Mouse (Mus musculus) heart, postnatal 36 days (tissue): Measurements from ENCODE around the gene Adat1. TPM values are rescaled to one million over a fixed set of nuclear protein-coding genes. Genes with fewer than 3 reads are reported as not detected.
A peak's percentile ranks its signal among the peaks of the same experiment; 100 is the strongest.
"Not testable (repeated sequence)": the region's sequence is repeated elsewhere in the genome, so short reads cannot be mapped to it uniquely, and the experiment has no call there.

ENCODE experiments used
- DNase-seq, 2 experiments: peaks; one replicate each; pipeline ENCODE4 v3.0.0; 2021 to 2022
- intact Hi-C: fragments of 180-260 bp; cut with DNase I; formaldehyde crosslinking; loops from one replicate; pipeline ENCODE4 v1.15.1; 2025
- total RNA-seq, 2 experiments: library from RNA; stranded (reverse); gene quantifications; 2 replicates each; pipeline ENCODE4 v1.2.3; 2021

Gene Adat1
- total RNA-seq, 2 experiments from 2014 or later = 1.5 to 1.7 TPM

DNA sequence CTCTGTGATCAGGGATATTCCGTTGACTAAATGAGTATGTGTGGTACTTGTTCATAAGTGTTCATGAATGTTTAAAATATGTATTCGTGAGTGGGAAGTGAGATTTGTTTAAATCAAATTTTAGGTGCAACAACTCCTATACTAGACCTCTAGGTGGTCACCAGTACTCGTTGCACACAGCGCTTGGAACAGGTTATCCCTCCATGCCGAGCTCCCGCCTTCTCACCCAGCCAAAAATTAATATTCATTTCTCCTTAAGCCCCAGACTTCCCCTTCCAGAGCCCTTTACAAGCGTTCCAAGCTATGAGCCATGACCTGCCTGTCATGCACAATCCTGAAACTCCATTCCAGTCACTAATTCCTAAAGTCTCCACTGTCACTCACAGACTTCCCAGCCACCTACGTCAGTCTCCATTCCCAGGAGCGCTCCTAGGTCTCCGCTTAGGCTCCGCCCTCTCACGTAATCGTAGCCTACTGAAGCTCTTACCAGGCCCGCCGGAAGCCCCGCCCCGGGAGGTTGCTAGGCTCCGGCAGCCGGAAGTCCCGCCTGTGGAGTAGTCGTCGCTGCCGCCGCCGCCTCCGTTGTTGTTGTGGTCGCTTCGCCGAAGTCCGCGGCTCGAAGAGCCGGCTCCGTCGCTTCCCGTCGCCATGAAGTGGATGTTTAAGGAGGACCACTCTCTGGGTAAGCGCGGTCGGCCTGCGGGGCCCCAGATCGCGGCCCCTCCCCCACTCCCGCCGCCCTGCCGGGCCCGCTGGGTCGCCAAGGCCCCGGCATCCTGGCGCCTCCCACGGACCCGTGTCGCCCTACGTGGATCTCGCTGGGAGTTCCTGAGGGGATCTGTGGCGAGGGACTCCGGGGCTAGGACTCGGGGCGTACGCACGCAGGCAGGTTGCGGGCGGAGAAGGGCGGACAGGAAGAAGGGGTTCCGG lies 51.7 kb downstream of the Adat1 start, which contains the start of gene Gabarapl2:
Gabarapl2 (plus strand) TSS at position 533 of the 930 bp plus-strand sequence.
- DNase-seq = peak; percentile 95 to 98
- intact Hi-C loops = loop anchor here (2.0 kb wide), 1 partner anchor 50 kb away; no protein-coding TSS in a partner anchor

DNA sequence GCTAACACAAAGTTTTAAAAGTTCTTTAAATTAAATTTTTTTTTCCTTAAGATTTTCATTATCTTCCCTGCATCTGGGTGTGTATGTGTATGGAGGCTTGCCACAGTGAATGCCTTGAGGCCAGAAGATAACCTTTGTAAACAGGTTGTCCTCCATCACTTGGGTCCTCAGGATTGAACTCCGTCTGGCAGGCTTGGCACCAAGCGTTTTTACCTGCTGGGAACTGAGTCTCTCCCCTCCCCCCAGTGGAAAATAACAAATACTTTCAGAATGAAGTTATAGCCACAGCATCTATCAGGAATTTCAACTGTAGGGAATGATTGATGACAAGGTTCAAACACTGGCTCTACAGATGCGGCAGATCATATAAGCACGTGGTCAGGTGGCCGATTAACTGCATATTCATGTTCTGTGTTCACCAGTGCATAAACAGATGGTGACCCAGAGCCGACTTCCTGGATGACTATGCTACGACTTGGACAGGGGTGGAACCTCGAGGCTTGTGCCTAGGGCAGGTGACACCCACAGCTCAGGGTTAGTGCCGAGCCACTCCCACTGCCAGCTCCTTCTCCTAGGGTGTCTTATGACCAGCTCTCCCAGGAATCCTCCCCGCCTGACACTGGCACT lies 52.5 kb downstream of the Adat1 start:
- DNase-seq = peak; percentile 12 to 27
- intact Hi-C loops = loop anchor here (2.0 kb wide), 1 partner anchor 51 kb away; no protein-coding TSS in a partner anchor

DNA sequence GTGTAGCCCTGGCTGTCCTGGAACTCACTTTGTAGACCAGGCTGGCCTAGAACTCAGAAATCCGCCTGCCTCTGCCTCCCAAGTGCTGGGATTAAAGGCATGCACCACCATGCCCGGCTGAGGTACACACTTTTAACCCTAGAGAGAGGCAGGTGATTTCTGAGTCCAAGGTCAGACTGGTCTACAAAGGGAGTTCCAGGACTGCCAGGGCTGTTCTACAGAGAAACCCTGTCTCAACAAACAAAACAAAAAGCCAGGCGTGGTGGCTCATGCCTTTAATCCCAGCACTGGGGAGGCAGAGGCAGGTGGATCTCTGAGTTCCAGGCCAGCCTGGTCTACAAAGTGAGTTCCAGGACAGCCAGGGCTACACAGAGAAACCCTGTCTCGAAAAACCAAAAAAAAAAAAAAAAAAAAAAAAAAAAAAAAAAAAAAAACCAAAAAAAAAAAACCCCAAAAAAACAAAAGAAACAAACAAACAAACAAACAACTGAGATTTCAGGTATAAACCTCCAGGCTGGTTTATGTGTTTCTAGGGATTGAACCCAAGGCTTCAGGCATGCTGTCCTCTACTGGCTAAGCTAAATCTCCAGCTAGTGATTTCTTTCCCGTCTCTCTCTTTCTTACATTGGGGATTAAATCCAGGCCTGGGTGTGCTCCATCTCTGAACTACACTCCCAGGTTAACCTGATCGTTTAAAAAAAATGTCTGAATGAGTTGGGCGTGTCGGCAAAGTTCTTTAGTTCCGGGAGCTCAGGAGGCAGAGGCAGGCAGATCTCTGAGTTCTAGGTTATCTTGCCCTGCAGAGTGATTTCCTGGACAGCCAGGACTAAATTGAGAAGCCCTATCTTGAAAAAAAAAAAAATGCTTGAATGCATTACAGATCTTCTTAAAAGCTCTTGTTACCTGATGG lies 53.8 kb downstream of the Adat1 start:
- intact Hi-C loops, DNase-seq: not testable (repeated sequence)

DNA sequence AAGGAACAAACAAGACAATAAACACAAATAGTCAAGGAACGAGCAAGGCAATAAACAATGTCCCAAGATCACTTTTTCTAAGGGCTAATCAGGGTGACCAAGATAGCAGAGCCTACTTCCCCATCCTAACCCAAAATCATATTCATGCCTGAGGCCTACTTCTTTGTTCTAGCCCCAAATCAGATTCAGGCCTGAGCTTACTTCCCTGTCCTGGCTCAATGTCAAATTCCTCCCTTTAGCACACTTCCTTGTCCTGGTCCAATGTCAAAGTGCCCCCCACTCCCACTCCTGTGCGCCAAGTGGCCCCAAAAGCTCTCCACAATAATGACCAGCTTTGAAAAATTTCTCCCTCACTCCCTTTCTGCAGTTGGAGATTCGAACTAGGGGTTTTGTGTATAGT lies 54.9 kb downstream of the Adat1 start:
- intact Hi-C loops = no loop called here
- no peak for DNase-seq

DNA sequence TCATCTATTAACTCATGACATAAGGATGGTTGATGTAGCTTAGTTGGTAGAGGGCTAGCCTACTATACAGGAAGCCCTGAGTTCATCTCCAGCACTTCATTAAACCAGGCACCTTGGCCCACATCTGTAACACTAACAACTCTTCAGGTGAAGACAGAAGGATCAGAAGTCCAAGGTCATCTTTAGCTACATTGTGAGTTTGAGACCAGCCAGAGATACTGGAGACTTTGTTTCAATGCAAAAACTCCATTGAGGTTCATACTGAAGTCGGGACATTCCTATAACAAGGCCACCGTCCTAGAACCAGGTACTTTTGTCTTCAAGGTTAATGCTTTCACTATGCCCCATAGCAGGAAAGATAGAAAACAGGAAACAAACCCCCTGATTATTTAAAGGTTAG lies 57.9 kb downstream of the Adat1 start:
- no peak for DNase-seq
- intact Hi-C loops = no loop called here

DNA sequence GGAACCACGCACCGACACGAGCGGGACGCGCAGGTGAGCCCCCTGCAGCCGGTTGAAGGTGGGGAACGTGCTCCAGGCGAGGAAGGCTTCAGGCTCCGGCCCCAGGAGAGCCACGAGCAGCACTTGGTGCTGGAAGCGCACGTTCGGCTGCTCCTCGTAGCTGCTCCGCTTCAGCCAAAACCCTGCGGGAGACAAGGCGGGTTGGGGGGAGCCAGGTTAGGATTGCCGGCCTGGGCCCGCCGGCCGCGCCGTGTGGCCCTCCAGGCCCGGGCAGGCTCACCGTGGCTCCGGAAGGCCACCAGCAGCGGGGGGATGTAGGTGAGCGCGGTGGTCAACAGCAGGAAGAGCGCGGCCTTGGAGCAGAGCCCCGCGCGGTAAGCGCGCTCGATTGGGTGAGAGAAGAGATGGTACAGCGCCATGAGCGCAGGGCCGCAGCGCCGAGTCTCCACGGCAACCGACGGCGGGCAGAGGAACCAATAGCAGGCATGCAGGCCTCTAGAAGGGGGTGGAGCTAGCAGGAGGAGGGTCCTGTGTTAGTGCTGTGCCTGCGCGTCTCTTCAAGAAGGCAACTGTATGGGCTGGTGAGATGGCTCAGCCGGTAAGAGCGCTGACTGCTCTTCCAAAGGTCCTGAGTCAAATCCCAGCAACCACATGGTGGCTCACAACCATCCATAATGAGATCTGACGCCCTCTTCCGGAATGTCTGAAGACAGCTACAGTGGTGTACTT lies 58.6 kb downstream of the Adat1 start, which contains the start of gene Tmem231:
Tmem231 (minus strand) TSS at position 534 of the 729 bp plus-strand sequence.
- intact Hi-C loops = loop anchor here (2.0 kb wide), 1 partner anchor 57 kb away; the partner anchor contains the start of gene Tmem170

DNA sequence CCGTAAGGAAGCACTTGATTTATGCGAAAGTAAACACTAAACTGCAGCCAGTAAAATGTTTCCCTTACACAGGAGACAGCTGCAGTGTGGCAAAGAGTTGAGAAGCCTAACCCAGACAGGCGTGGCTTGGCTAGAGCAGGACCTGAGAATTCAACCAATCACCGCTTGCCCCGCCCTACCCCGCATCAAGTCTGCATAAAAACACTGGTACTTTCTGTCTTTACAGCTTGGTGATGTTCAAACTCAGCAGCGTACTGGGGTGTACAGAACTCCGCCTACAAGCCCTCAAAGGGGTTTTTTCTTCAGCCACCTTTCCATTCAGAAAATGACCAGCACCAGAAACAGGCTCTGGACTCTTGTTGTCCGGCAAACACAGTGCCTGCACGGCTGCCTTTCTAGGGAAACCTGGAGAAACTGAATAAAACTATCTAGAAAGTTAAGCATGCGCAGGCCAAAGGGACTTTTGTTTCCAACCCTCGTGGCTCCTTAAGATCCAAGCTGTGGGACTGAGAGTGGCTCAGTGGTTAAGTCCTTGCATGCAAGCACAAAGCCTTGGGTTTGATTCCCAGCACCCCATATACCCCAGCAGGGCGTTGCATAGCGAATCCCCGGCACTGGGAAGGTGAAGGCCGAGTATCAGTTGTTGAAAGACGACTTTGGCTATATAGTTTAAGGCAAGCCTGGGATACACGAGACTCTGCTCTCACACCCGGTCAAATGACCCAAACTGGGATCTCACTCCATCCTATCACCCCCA lies 59.3 kb downstream of the Adat1 start:
- intact Hi-C loops = loop anchor here (2.0 kb wide), 1 partner anchor 56 kb away; the partner anchor contains the start of gene Tmem170
- DNase-seq = peak; percentile 54 to 61

More for the DNA sequence above, 58.6 kb downstream of the Adat1 start, which contains the start of gene Tmem231:
- DNase-seq = peak; percentile 82 to 84

DNA sequence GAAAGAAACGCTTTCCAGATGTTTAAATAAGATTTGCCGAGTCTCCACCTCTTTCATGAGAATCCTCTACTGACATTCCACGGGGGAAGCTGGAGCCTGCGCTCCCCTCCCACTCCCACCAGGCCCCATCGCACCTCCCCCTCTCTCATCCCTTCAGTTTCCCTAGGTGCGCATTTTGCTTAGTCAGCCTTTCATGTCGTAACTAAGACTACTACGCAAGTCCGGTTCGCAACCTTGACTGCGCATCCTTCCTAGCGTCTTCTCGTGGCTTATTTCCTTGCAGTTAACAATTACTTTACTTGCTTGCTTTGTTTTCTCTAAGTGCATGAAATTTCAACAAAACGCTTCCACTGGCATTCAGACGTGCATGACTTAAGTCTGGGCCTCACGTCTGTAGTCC lies 60.4 kb downstream of the Adat1 start:
- no peak for DNase-seq
- intact Hi-C loops = loop anchor here (2.0 kb wide), 1 partner anchor 55 kb away; the partner anchor contains the start of gene Tmem170

DNA sequence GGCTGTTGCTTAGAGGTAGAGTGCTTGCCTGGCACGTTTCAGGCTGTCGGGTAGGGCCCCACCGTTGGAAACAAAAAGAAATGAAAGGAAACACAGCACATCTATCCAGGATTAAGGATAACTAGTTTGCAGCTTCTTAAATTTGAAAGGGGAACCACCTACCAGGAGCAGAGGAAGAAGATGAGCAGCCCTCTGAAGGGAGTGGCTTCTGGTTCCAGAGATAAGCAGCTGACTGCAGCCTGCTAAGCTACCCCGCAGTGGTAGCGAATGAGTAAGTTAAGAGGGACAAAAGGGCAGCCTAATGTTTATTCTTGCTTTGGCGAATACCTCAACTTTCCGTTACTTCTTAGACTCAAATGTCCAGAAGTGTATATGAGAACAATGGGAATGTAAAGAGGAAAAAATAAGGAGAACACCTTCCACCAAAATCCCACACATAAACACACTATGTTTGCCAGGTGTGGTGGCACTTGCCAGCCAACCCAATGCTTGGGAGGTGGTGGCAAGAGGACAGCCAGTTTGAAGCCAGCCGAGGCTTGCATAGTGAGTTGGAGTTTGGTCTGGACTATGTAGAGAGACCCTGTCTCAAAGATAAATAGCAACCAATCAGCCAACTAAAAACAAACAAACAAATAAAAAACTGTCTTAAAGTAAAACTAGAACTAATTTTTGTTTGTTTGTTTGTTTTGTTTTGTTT lies 62.3 kb downstream of the Adat1 start:
- intact Hi-C loops = no loop called here
- no peak for DNase-seq

DNA sequence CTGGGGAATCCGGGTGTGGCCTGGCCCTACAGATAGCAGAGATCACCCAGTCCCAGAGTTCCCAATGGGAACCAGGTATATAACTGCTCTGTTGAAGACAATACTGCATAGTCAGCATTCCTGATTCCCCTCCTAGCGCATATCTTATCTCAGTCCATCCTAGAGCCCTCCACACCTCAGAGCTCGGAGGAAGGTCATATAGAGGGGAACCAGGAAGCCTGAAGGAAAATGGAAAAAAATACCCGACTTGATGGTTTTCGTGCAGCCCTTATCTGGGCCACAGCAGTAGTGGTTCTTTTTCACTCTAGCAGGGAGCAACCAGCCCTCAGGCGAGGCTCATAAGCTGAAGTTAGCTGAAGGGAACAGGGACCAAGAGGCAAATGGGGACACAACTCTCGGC lies 67.1 kb downstream of the Adat1 start:
- intact Hi-C loops = loop anchor here (5.0 kb wide), 2 partner anchors 43 to 248 kb away; no protein-coding TSS in a partner anchor
- no peak for DNase-seq

DNA sequence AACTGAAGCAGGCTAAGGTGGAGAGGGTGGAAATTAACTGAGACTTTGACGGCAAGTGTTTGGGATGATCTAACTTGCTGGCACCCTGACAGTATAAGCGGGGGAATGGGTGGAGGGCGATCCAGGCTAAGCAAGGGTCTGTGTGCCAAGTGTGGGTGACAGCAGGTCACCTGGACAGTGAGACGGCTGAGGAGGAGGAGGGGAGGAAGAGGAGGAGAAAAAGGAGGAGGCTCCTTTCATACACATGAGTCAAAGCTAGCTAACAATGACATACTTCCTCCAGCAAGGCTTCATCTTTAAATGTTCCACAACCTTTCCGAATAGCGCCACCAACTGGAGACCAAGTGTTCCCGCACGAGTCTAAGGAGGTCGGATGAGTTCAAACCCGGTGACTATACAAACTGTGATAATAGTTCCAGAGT lies 68.7 kb downstream of the Adat1 start:
- peak; percentile 52 to 57 for DNase-seq
- intact Hi-C loops = loop anchor here (5.0 kb wide), 2 partner anchors 41 to 246 kb away; no protein-coding TSS in a partner anchor

DNA sequence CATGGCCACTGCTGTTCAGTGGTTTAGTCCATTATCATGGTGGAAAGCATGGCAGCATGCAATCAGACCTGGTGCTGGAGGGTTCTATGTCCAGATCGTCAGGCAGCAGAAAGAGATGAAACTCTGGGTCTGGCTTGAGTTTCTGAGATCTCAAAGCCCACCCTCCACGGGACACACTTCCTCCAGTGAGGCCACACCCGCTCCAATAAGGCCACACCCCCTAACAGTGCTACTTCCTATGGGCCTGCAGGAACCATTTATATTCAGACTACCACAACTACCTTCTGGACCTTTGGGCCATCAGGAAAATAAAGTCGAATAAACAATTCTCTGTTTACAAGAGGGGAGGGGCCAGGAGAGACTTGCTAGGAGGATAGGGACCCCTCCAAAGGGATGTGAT lies 71.1 kb downstream of the Adat1 start:
- intact Hi-C loops = loop anchor here (5.0 kb wide), 2 partner anchors 39 to 244 kb away; no protein-coding TSS in a partner anchor
- DNase-seq = no peak

DNA sequence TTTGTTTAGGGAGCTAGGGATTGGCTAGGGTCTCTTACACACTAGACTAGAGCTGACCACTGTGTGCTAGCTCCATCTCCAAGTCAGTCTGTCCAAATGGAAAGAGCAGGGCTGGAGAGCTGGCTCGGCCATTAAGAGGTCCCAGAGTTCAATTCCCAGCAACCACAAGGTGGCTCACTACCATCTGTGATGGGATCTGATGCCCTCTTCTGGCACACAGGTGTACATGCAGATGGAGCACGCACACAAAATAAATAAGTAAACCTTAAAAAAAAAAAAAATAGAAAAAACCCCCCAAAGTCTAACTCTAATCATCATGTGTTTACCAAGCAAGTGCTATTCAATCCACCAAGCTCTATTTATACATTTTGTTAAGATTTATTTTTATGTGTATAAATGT lies 72.4 kb downstream of the Adat1 start:
- no peak for DNase-seq
- intact Hi-C loops = loop anchor here (5.0 kb wide), 2 partner anchors 37 to 242 kb away; no protein-coding TSS in a partner anchor

Other genes with a start within 250 kb of the Adat1 start
- 10 to 100 TPM; 18.8 to 19.1 TPM for gene Bcar1, start 248.5 kb downstream of the Adat1 start, total RNA-seq
- 10 to 100 TPM; 33.4 to 35.2 TPM for gene Cfdp1, start 138.0 kb downstream of the Adat1 start, total RNA-seq
- 1 to 10 TPM; 3.0 to 3.2 TPM for gene Tmem170, start 115.6 kb downstream of the Adat1 start, total RNA-seq
- not detected for gene Chst5, start 81.9 kb downstream of the Adat1 start, total RNA-seq
- gene Tmem231, start 58.4 kb downstream of the Adat1 start, total RNA-seq = 1 to 10 TPM; 1.3 to 2.6 TPM
- 100 to 1,000 TPM; 128 to 138 TPM for gene Gabarapl2, start 51.6 kb downstream of the Adat1 start, total RNA-seq
- gene Kars, start 19.0 kb upstream of the Adat1 start, total RNA-seq = 100 to 1,000 TPM in 1 of 2 experiments, 10 to 100 TPM in 1; 99.8 to 106 TPM
- gene Terf2ip, start 19.1 kb upstream of the Adat1 start, total RNA-seq = 10 to 100 TPM; 11.1 to 12.0 TPM
- not detected for gene Gm6793, start 22.7 kb upstream of the Adat1 start, total RNA-seq